Mouse (Mus musculus): ENCODE results near the gene Tpsg1. TPM values are rescaled to one million over a fixed set of nuclear protein-coding genes. Genes with fewer than 3 reads are reported as not detected.

Tpsg1 gene
- polyA plus RNA-seq (2015; fragmentation: Nextera tagmentation; extraction: Ambion mirVana): 1.3 and 3.0 TPM in 2 replicates

DNA sequence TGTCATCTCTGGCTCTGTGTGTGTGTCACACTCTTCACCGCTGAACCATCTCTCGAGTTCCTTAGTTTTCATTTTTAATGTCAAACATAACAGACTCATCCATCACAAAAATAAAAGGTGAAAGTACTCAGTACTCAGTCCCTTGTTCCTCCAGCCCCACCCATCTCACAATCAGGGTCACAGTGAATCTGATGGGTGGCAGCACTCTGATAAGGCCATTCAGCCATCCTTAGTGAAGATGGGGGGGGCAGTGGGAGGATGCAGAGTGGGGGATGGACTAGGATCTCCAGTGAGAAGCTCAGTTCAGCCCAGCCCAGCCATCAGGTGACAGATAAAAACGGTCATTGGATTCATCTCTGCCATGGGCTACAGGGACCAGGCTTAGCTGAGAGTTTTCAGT, at the start of gene Tpsg1:
Gene Tpsg1 (plus strand): TSS at position 301 of the 400 bp plus-strand sequence.

DNA sequence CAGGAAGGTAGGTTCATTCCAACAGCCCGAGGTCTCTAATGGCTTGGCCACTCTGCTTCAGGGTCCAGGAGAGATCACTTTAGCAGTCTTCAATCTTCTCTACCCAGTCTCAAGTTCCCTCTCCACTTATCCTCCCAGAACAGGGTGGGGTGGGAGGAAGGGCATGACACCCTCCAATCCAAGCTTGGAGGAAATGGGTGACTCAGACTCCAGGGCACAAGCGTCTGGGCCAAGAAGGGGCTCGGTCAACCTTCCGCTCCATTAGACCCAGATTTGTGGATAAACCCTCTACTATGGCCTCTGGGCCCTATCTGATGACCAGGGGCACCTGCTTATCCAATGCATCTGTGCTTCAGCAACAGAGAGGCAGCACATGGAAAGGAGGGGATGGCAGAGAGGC, 23.6 kb upstream of the Tpsg1 start, which contains the start of gene Tpsab1:
Gene Tpsab1 (minus strand): TSS at position 101 of the 400 bp plus-strand sequence.

DNA sequence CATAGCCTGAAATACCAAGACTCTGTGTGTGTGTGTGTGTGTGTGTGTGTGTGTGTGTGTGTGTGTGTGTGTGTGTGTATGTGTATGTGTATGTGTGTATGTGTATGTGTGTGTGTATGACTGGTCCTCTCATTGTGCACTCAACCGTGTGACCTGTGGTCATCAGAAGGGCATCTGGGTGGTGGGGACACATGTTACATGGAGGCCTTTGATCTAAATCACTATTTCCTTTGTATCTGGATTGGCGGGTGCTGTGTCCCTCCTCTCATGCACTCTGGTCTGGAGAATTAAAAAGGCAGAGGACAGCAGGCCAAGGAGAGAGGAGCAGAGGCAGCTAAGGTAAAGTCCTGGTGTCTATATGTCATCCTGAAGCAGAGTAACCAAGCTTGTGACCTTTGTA, 3.1 kb upstream of the Tpsg1 start, which contains the start of gene Tpsb2:
Gene Tpsb2 (plus strand): TSS at position 301 of the 400 bp plus-strand sequence.

Other genes with a start within 250 kb of the Tpsg1 start
- not detected in 2 replicates for gene Ptx4, start 248.5 kb upstream of the Tpsg1 start, polyA plus RNA-seq (2015; fragmentation: Nextera tagmentation; extraction: Ambion mirVana)
- gene Clcn7, start 235.9 kb upstream of the Tpsg1 start, polyA plus RNA-seq (2015; fragmentation: Nextera tagmentation; extraction: Ambion mirVana): 10.8 and 11.8 TPM in 2 replicates
- 0.05 TPM in 1 of 2 replicates, not detected in the other for gene Ccdc154, start 206.8 kb upstream of the Tpsg1 start, polyA plus RNA-seq (2015; fragmentation: Nextera tagmentation; extraction: Ambion mirVana)
- not detected in 2 replicates for gene Gm38655, start 193.8 kb upstream of the Tpsg1 start, polyA plus RNA-seq (2015; fragmentation: Nextera tagmentation; extraction: Ambion mirVana)
- gene BC003965, start 184.7 kb upstream of the Tpsg1 start, polyA plus RNA-seq (2015; fragmentation: Nextera tagmentation; extraction: Ambion mirVana): 21.3 and 22.5 TPM in 2 replicates
- gene Unkl, start 180.9 kb upstream of the Tpsg1 start, polyA plus RNA-seq (2015; fragmentation: Nextera tagmentation; extraction: Ambion mirVana): 5.4 and 5.9 TPM in 2 replicates
- gene Gnptg, start 129.1 kb upstream of the Tpsg1 start, polyA plus RNA-seq (2015; fragmentation: Nextera tagmentation; extraction: Ambion mirVana): 26.0 and 28.1 TPM in 2 replicates
- 25.2 and 27.2 TPM in 2 replicates for gene Tsr3, start 129.1 kb upstream of the Tpsg1 start, polyA plus RNA-seq (2015; fragmentation: Nextera tagmentation; extraction: Ambion mirVana)
- 1.3 and 2.4 TPM in 2 replicates for gene Baiap3, start 112.9 kb upstream of the Tpsg1 start, polyA plus RNA-seq (2015; fragmentation: Nextera tagmentation; extraction: Ambion mirVana)
- gene Ube2i, start 94.7 kb upstream of the Tpsg1 start, polyA plus RNA-seq (2015; fragmentation: Nextera tagmentation; extraction: Ambion mirVana): 345 and 350 TPM in 2 replicates
- 19.5 and 34.4 TPM in 2 replicates for gene Prss34, start 70.9 kb upstream of the Tpsg1 start, polyA plus RNA-seq (2015; fragmentation: Nextera tagmentation; extraction: Ambion mirVana)
- gene Prss28, start 60.6 kb upstream of the Tpsg1 start, polyA plus RNA-seq (2015; fragmentation: Nextera tagmentation; extraction: Ambion mirVana): 0.32 TPM in 1 of 2 replicates, not detected in the other
- gene Prss29, start 50.6 kb upstream of the Tpsg1 start, polyA plus RNA-seq (2015; fragmentation: Nextera tagmentation; extraction: Ambion mirVana): not detected in 2 replicates
- 11.6 and 23.7 TPM in 2 replicates for gene Tpsab1, start 23.7 kb upstream of the Tpsg1 start, polyA plus RNA-seq (2015; fragmentation: Nextera tagmentation; extraction: Ambion mirVana)
- gene Tpsb2, start 3.0 kb upstream of the Tpsg1 start, polyA plus RNA-seq (2015; fragmentation: Nextera tagmentation; extraction: Ambion mirVana): 360 and 832 TPM in 2 replicates
- gene Cacna1h, start 64.5 kb downstream of the Tpsg1 start, polyA plus RNA-seq (2015; fragmentation: Nextera tagmentation; extraction: Ambion mirVana): 1.4 and 1.8 TPM in 2 replicates
- gene Tekt4, start 85.3 kb downstream of the Tpsg1 start, polyA plus RNA-seq (2015; fragmentation: Nextera tagmentation; extraction: Ambion mirVana): not detected in 2 replicates
- gene Sstr5, start 128.0 kb downstream of the Tpsg1 start, polyA plus RNA-seq (2015; fragmentation: Nextera tagmentation; extraction: Ambion mirVana): not detected in 2 replicates
- gene Sox8, start 201.4 kb downstream of the Tpsg1 start, polyA plus RNA-seq (2015; fragmentation: Nextera tagmentation; extraction: Ambion mirVana): 0.17 and 0.22 TPM in 2 replicates
- gene Lmf1, start 209.8 kb downstream of the Tpsg1 start, polyA plus RNA-seq (2015; fragmentation: Nextera tagmentation; extraction: Ambion mirVana): 6.1 and 7.9 TPM in 2 replicates